Mouse (Mus musculus) MN1 (cell line): Measurements from ENCODE around the gene Sufu.

Experiments
- DNase-seq: peaks from one replicate; pipeline ENCODE4 v3.0.0-alpha.2; 2016; ENCODE audit warnings: low spot score

Gene Sufu

GRCm38 (mm10) chr19:46396686-46397435 is at the start of gene Sufu:
Gene Sufu (plus strand): TSS chr19:46396896.
- peak; percentile 97 for DNase-seq

GRCm38 (mm10) chr19:46347146-46347545 is 49.5 kb upstream of the Sufu start:
- DNase-seq: no peak

GRCm38 (mm10) chr19:46347936-46348668 is 48.6 kb upstream of the Sufu start:
- DNase-seq: peak; percentile 63

GRCm38 (mm10) chr19:46348761-46349458 is 47.8 kb upstream of the Sufu start:
- peak; percentile 84 for DNase-seq

GRCm38 (mm10) chr19:46349550-46349949 is 47.1 kb upstream of the Sufu start:
- DNase-seq: no peak

- no peak for DNase-seq
These were observed 46.3 kb upstream of the Sufu start, which contains the start of gene 2310034G01Rik for GRCm38 (mm10) chr19:46350168-46350932. Gene 2310034G01Rik (minus strand): TSS chr19:46350302.

GRCm38 (mm10) chr19:46356701-46357138 is 40.0 kb upstream of the Sufu start:
- peak; percentile 82 for DNase-seq

- DNase-seq: no peak
These were observed 39.1 kb upstream of the Sufu start for GRCm38 (mm10) chr19:46357344-46358280.

GRCm38 (mm10) chr19:46358381-46358780 is 38.3 kb upstream of the Sufu start:
- DNase-seq: no peak

GRCm38 (mm10) chr19:46362104-46362503 is 34.6 kb upstream of the Sufu start:
- DNase-seq: no peak

GRCm38 (mm10) chr19:46363294-46364009 is 33.2 kb upstream of the Sufu start:
- DNase-seq: no peak

- DNase-seq: no peak
These were observed 28.7 kb upstream of the Sufu start for GRCm38 (mm10) chr19:46367798-46368590.

GRCm38 (mm10) chr19:46369204-46369603 is 27.5 kb upstream of the Sufu start:
- DNase-seq: peak; percentile 73

- no peak for DNase-seq
These were observed 22.1 kb upstream of the Sufu start for GRCm38 (mm10) chr19:46374477-46375088.

GRCm38 (mm10) chr19:46375489-46375888 is 21.2 kb upstream of the Sufu start:
- DNase-seq: no peak

- no peak for DNase-seq
These were observed 20.8 kb upstream of the Sufu start for GRCm38 (mm10) chr19:46375891-46376290.

GRCm38 (mm10) chr19:46382275-46382674 is 14.4 kb upstream of the Sufu start:
- no peak for DNase-seq

GRCm38 (mm10) chr19:46389872-46390271 is 6.8 kb upstream of the Sufu start:
- DNase-seq: no peak

GRCm38 (mm10) chr19:46392018-46392417 is 4.7 kb upstream of the Sufu start:
- peak; percentile 63 for DNase-seq
